Mouse (Mus musculus) retina, embryonic 14.5 days (tissue): Measurements from ENCODE around the gene Hoxa7.

ENCODE experiments used
- DNase-seq: peaks from one replicate; pipeline ENCODE4 v3.0.0-alpha.2; 2015; ENCODE audit warnings: low spot score

Hoxa7 gene

DNA sequence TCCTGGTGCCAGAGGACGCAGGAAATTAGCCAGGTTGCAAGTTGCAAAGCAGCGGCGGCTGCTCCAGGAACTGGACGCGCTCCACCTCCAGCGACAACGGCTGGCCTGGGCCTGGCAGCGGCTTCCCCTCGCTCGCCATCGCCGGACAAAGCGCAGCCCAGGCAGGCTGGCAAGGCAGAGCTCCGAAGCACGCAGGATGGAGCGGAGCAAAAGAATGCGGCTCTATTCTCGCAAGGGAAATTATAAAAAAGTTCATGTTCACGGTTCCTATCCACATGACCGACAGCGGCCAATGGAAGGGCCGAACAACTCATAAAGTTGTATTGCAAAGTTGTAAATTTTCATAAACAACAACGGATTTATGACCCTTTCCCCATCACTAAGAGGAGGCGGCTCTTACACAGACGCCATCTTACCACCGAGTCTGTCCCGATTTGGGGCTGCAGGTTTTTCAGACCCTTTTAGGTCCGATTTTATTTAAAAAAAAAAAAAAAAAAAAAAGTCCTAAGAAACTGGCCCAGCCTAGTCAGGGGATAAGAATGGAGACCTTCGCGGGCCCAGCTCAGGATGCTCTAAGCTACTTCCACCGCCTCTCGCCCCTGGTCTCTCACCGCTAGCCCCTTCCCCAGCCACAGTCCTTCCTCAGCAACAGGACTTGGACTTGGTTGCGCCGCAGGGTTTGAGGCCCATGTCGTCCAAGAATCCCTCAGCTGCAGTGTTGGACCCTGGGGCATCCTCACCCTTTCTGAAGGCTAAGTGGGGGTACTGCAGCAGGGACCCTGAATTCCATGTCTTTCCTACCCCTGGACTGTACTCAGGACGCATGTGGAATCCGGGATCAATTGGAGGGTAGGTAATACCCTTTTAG, 8.3 kb downstream of the Hoxa7 start, which contains the start of the genes Hoxa3 and Gm28308:
TSS of gene Hoxa3 (minus strand) at position 218 of the 868 bp plus-strand sequence.
TSS of gene Gm28308 (minus strand) at position 221 of the 868 bp plus-strand sequence.
- no peak for DNase-seq

DNA sequence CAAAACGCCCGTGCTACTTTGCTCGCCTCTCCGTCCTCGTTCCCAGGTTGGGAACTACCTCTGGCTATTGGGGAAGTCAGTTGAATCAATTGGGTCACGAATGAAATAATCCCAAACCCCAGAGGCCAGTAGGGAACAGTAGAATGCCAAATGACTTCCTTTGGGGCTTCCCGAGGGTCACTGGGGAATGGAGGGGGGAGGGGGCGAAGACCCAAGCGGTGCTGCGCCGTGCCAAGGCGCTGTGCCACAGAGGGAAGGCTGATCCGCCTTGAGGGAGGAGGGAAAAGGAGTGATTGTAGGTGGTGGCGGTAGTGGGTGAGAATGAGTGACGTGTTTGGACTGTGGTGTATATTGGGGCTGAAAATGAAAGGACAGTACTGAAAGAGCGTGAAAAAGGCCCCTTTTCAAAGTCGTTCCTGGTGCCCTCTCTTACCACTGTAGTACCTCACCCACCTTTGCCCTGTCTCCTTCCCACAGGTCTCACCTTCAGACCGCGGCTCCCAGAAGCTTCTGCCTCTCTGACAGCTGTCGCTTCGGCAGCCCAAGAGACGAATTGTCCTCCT, 9.0 kb downstream of the Hoxa7 start:
- no peak for DNase-seq

DNA sequence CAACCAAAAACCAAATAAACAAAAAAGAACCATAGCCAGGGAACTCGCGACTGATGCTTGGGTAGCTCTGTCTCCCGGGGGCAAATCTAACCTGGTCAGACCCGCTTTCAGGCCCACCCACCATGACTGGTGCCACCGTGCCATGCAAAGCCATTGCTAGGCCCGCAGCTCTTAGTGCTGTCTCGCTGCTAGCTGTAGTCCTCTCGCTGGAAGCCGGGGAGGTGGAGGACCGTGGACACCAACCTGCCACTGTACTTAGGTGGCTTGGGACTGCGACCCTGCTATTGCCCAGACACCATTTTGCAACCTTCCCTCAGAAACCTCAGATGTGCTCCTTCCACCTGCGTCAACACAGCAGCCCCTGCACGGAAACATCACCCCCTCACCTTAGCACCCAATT, 9.7 kb downstream of the Hoxa7 start:
- no peak for DNase-seq

DNA sequence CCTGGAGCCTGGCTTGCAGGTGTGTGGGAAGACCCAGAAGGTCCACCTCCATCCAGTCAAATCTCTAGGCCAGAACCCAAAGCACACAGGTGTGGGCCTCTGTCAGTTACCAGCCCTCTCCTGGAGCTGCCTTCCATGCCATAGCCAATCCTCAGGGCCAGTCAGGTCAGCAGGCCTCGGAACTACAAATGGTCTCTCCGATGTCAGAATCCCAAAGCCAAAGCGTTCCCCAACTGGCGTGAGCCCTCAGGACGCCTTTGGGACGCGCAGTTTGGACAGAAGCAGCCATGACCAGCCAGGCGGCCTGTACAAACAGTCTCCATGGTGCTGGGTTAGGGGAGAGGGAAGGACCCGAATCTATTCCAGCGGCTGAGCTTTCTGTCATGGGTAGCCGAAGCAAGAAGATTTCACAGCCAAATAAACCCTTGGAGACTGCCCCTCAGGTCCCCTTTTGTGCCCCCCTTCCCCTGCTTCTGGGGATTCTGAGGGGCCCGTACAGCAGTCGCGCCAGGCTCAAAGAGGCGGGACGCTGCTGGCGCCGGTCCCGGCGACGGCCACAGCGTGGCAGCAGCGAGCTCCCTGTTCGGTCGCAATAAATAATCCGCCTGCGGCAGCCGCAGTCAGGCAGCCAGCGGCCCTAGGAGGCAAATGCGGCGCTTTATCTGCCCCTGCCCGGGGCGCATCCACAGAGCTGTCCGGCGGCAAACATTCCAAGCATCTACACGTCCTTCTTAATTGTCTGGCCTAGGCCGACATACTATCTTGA, 10.3 kb downstream of the Hoxa7 start:
- DNase-seq = peak; percentile 90

GRCm38 (mm10) chr6:52209685-52210046, 12.0 kb downstream of the Hoxa7 start:
- DNase-seq = no peak

- no peak for DNase-seq
Observed at GRCm38 (mm10) chr6:52208868-52209684, 12.6 kb downstream of the Hoxa7 start.

DNA sequence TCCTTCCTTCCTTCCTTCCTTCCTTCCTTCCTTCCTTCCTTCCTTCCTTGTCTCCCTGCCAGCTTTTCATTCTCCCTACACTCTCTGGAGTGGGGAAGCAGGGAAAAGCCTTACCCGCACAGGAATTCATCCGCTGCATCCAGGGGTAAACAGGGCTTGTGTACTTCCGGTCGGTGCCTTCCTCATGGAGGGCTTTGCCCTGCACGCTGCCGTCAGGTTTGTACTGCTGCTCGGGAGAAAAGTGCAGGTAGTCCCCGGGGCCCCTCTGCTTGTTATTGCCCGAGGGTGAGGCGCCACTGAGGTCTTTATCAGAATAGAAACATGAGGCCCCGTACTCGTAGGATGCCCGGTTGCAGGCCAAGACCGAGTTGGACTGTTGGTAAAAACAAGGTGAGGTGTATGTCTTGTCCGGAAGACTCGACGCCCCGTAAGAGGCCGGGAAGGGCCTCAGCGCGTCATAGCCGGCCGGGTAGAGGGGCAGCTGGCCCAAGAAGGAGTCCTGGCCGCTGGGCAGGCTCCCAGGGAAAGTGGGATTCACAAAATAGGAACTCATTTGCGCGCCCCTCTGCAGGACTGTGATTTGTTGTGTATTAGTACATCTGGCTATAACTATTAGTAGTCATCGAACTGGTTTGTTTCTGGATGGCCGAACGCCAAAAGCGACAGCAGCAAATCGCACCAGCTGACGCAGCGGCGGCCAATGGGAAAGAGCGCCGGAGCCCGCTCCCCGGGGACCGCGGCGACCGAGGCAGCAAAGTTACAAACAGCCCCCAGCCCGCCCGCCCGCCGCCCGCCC, 13.4 kb downstream of the Hoxa7 start, which contains the start of gene Hoxa6:
TSS of gene Hoxa6 (minus strand) at position 651 of the 796 bp plus-strand sequence.
- DNase-seq = no peak

DNA sequence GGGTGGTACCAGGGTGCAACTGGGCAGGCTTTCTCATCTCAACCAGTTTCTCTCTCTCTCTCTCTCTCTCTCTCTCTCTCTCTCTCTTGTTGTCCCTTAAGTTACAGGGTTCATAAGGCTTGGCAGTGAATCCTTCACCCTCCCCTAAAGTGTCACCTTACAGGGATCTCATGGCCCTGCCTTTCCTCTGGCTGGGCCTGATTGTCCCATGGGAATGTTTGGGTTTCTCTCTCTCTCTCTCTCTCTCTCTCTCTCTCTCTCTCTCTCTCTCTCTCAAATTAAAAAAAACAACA, 14.0 kb downstream of the Hoxa7 start:
- DNase-seq = no peak

DNA sequence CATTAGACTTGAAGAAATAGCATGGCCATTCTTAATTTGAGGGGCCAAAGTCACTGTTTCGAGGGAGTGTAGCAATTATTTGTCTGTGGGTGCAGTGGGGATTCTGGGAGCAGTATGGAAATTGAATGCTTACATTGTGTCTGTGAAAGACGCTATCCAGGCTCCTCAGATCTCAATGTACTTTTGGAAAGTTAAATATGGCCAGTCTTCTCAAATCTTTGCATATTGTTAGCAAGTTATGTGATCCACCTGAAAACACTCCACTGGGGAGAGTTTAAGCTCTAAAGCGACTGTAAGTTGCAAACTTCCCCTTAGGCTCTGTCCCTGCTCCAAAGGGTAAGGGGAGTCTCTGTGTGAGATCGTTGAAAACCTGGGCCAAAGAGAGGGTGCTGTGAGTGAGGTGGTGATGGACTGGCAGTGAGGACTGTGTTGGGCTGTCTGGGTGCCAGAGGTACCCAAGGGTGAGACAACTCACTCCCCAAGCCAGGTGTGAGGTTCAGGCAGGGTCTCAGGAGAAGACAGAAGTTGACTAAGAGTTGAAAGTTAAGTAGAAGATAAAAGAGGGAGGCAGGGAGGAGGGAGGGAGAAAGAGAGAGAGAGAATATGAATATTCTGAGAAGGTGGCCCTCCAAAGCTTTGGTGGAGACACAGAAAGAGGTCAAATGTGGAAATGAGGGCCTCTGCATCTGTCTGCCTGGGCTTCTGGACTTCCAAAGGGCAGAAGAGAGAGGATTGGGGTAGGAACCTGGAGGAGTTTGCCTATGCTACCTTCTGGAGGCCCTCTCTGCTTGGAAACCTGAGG, 14.6 kb downstream of the Hoxa7 start:
- DNase-seq = no peak

DNA sequence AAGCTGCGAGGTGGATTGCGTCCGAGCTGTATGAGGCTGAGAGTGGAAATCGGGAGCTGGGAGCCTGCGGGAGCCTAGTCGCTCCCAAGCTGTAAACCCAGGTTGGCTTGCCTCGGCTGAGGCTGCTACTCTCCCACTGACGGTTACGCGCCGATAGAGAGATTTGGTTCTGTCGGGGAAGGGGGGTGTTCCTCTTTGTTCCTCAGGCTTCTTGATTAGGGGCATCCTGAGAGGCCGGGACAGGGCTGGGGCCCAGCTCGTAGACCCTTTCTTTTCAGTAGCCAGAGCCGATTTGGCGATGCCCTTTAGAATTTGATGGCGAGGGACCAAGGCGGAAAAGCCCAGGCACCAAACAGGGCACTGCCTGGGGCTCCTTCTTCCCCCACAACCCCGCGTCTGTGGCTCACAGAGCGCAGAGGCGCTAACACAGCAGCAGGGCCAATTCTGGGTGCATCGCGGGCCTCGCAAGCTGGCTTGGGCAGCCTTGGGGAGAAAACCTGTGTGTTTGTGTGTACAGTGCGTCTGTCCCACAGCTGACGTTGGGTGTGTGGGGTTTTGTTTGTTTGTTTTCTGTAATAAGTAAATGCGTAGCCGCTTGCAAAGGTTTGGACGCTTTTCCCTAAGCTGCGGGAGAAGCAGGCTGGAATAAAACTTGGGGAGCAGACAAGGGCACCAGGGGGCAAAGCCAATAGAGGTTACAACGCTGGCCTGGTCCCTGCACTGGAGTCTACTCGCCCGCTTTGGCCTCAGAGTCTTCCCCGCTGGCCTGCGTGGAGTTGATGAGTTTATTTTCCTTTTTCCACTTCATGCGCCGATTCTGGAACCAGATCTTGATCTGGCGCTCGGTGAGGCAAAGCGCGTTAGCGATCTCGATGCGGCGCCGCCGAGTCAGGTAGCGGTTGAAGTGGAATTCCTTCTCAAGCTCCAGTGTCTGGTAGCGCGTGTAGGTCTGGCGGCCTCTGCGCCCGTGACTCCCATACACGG, 15.7 kb downstream of the Hoxa7 start:
- DNase-seq = no peak

DNA sequence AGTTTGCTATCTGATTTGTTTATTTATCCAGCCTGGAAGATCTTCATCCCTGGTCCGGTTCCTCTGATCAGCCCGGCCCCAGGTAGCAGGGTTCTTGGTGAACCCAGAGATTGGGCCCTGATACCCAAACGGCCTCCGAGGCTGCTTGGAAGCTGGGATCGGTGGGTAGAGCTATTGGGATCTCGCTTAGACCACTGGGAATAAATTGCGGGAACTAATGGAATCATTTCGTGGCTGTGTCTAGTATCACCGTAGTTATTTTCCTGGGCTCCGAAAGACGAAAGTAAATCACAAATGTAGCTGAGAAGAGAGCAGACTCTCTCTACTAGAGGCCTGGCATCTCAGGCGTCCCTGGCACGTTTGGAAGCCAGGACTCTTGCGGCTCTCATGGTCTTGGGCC, 16.4 kb downstream of the Hoxa7 start:
- DNase-seq = no peak

DNA sequence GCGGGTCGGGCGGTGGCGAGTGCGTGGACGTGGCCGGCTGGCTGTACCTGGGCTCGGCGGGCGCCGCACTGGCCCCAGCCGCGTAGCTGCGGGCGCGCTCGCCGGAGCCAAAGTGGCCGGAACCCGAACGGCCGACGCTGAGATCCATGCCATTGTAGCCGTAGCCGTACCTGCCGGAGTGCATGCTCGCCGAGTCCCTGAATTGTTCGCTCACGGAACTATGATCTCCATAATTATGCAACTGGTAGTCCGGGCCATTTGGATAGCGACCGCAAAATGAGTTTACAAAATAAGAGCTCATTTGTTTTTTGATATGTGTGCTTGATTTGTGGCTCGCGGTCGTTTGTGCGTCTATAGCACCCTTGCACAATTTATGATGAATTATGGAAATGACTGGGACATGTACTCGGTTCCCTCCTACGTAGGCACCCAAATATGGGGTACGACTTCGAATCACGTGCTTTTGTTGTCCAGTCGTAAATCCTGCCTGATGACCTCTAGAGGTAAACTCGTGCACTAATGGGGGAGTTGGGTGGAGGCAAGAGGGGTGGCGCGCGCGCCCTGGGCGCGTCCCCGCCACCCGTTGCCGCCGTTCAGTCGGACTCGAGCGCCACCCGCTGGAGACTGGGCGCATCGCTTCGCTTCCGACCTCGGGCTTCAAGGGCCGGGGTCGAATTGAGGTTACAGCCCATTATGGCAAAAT, 17.5 kb downstream of the Hoxa7 start, which contains the start of gene Hoxa5:
TSS of gene Hoxa5 (minus strand) at position 538 of the 703 bp plus-strand sequence.
- DNase-seq = peak; percentile 73

- DNase-seq = no peak
Observed at GRCm38 (mm10) chr6:52203371-52204049, 18.1 kb downstream of the Hoxa7 start.

GRCm38 (mm10) chr6:52203121-52203370, 18.6 kb downstream of the Hoxa7 start:
- DNase-seq = no peak

DNA sequence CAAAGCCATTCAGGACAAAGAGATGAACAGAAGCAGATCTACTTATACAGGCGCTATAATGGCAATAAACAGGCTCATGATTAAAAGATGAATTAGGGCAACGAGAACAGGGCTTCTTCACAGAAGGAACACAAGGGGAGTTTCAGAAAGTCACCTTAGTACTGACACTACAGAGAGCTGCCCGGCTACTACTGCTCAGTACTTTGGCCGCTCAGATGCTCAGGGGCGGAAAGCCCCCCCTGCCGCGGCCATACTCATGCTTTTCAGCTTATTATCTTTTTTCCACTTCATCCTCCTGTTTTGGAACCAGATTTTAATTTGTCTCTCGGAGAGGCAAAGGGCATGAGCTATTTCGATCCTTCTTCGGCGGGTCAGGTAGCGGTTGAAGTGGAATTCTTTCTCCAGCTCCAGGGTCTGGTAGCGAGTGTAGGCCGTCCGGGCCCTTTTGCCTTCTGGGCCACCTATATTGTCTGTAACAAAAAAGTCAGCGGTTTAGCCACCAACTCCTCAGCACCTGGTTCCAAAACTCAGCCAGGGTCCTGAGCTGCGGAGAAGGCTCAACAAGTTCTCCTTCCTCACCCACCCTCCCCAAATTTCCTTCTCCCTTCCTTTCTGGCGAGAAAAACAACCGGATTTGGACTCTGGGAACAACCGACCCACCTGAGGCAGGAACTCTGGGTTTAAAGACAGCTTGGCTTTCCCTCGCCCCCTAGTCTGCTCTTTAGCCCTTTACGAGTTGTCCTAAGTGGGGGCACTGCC, 19.1 kb downstream of the Hoxa7 start:
- DNase-seq = no peak

GRCm38 (mm10) chr6:52201269-52201668, 20.4 kb downstream of the Hoxa7 start:
- DNase-seq = no peak

DNA sequence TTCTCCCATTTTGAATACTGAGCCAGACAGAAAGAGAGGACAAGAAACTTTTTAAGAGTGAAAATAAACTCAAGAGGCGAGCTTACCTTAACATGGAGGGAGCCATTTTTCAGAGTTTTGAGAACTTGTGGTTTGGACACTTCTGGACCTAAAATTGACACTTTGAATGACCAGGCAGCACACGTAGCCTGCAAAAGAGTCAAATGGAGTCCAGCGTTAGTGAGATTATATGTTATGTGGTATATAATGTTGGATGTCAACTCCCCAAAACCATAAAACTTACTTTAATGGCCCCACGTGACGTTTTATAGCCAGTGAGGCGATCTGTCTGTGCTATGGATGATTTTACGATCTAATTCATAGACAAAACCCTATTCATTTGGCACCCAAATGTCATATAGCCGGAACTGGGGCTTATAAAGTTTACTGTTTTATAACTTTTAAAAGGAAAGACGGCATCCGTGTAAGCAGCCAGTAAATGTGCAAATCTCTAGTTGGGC, 20.9 kb downstream of the Hoxa7 start:
- no peak for DNase-seq
